ENCODE assay signal across 24 mouse cellular contexts in the genomic region with DNA sequence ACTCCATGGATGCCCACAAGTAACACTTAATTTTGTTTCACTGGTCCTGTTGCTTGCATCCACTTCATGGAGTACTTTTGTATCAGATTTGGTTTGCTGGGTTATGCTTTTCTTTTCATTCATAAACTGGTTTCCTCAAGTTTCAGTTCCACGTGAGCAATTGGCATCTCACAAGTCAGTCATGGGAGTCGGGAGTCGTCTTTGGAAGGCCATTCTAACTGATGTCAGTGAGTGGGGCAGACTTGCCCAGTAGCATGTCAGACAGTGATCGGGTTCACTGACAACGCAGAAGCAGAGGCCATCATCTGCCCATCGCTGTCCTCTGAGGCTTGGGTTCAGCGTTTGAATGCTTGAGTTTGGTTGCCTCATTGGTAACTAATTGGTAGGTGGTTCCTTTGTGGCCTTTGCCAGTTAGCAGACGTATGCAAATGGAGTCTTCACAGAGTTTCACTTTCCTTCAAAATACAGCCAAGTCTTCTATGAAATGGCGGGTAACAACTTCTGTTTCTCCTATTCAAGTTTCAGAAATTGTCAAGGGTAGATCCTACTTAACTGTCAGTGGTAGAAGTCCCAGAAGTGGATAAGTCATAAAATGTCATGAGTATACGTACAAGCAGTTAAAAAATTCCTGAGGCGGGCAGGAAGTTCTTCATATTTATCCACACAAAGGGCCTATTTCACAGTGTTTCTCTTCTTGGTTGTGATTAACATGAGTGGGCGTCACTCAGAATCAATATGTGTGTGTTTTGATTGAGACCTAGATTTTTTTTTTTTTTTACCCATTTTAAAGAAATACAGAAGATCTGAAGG.
DNase-seq lines count a peak whose midpoint lies in the region; ATAC-seq and TF ChIP-seq lines count a peak whose summit lies in the region.
"Had no signal": no experiment of that assay in that cellular context is flagged by ENCODE, and none has a peak within 500 bp of the region (broad histone marks: within the 10 kb centered on the region; RNA-seq: fewer than 3 reads in every experiment).

No protein-coding gene starts in this region.

- TF ChIP-seq EP300 in lung, postnatal 0 days (IDR thresholded peaks at IDR 0.05) = no peak

- no peak overlapping the region for H3K9ac ChIP-seq in lung, postnatal 0 days (replicated peaks; ENCODE audit: low read depth)
- H3K9ac ChIP-seq: heart, embryonic 15.5 days; neural tube, embryonic 13.5 days had no signal

- H3K4me1 ChIP-seq in heart, embryonic 10.5 days = peaks cover 43% of the 10 kb centered on the region
- H3K4me1 ChIP-seq in lung, postnatal 0 days (ENCODE audit: insufficient read depth, low read depth, low read length) = peaks cover 2% of the 10 kb centered on the region; the same call in 1 of the 2 replicates
- H3K4me1 ChIP-seq in hindbrain, embryonic 10.5 days (replicated peaks) = peaks cover 24% of the 10 kb centered on the region

- no peak overlapping the region for H3K27ac ChIP-seq in heart, embryonic 10.5 days
- H3K27ac ChIP-seq in lung, postnatal 0 days (ENCODE audit: low read length) = no peak overlapping the region
- no peak overlapping the region for H3K27ac ChIP-seq in hindbrain, embryonic 10.5 days
- H3K27ac ChIP-seq: heart, embryonic 15.5 days; hindbrain, postnatal 0 days; midbrain, embryonic 10.5 days; neural tube, embryonic 13.5 days had no signal

- TF ChIP-seq CTCF in lung, postnatal 0 days (IDR thresholded peaks at IDR 0.05) = no peak

- H3K4me2 ChIP-seq in lung, postnatal 0 days (replicated peaks; ENCODE audit: low read depth, low read length) = no peak overlapping the region
- H3K4me2 ChIP-seq: heart, embryonic 15.5 days; neural tube, embryonic 13.5 days had no signal

- H3K27me3 ChIP-seq in heart, embryonic 10.5 days (ENCODE audit: insufficient read depth, poor library complexity, severe bottlenecking) = no peaks in the 10 kb centered on the region
- H3K27me3 ChIP-seq in splenic B cell, adult 2 months (ENCODE audit: control insufficient read depth, insufficient read depth, low read length, poor library complexity, severe bottlenecking) = no peaks in the 10 kb centered on the region
- H3K27me3 ChIP-seq in lung, postnatal 0 days (replicated peaks; ENCODE audit: insufficient read depth, low read length) = no peaks in the 10 kb centered on the region
- no peaks in the 10 kb centered on the region for H3K27me3 ChIP-seq in hindbrain, embryonic 10.5 days (ENCODE audit: insufficient read depth, poor library complexity, severe bottlenecking)
- H3K27me3 ChIP-seq: heart, embryonic 15.5 days; neural tube, embryonic 13.5 days had no signal

- ATAC-seq in lung, postnatal 0 days = no peak
- ATAC-seq: forebrain, embryonic 16.5 days; hindbrain, postnatal 0 days had no signal

- no peaks in the 10 kb centered on the region for H3K36me3 ChIP-seq in heart, embryonic 10.5 days
- H3K36me3 ChIP-seq in splenic B cell, adult 2 months (ENCODE audit: control insufficient read depth, insufficient read depth, low read length, poor library complexity, severe bottlenecking) = no peaks in the 10 kb centered on the region
- no peaks in the 10 kb centered on the region for H3K36me3 ChIP-seq in lung, postnatal 0 days (ENCODE audit: insufficient read depth, low read length)
- no peaks in the 10 kb centered on the region for H3K36me3 ChIP-seq in hindbrain, embryonic 10.5 days
- H3K36me3 ChIP-seq: G1E; heart, embryonic 15.5 days; midbrain, embryonic 10.5 days; neural tube, embryonic 13.5 days had no signal

- no peak overlapping the region for H3K4me3 ChIP-seq in heart, embryonic 10.5 days
- H3K4me3 ChIP-seq in lung, postnatal 0 days (ENCODE audit: low read depth, low read length) = no peak overlapping the region
- H3K4me3 ChIP-seq in hindbrain, embryonic 10.5 days = no peak overlapping the region
- H3K4me3 ChIP-seq: heart, embryonic 15.5 days; midbrain, embryonic 10.5 days; neural tube, embryonic 13.5 days had no signal

- peak; percentile 39 for DNase-seq in heart, embryonic 10.5 days (ENCODE audit: low spot score)
- no peak for DNase-seq in heart, adult 18-20 months
- DNase-seq in thymus, postnatal 0 days (ENCODE audit: low spot score) = peak; percentile 13
- DNase-seq in thymus, adult 18-20 months = no peak
- peak; percentile 88 for DNase-seq in induced T-regulatory cell, adult 2 months (ENCODE audit: low read depth)
- DNase-seq in splenic B cell, adult 2 months (ENCODE audit: low read depth, low spot score) = peak; percentile 80
- no peak for DNase-seq in lung, postnatal 0 days (ENCODE audit: low spot score)
- DNase-seq in hindbrain, embryonic 10.5 days (ENCODE audit: low spot score) = no peak
- DNase-seq: adrenal gland, postnatal 36 days; cerebellum, adult 9-11 months; heart, postnatal 4 days; kidney, adult 2 months; kidney, postnatal 14 days; left cerebral cortex, postnatal 4 days; liver; lung, adult 2 months; lung, postnatal 36 days; thymus, postnatal 36 days had no signal

- whole genome bisulfite sequencing in heart, embryonic 10.5 days = 85% methylated on average over 12 of the region's 12 CpGs
- 81% methylated on average over 12 of the region's 12 CpGs for WGBS in lung, postnatal 0 days
- WGBS in hindbrain, embryonic 10.5 days = 88% methylated on average over 12 of the region's 12 CpGs

- no peaks in the 10 kb centered on the region for H3K9me3 ChIP-seq in heart, embryonic 10.5 days
- H3K9me3 ChIP-seq in lung, postnatal 0 days (ENCODE audit: low read length) = no peaks in the 10 kb centered on the region
- H3K9me3 ChIP-seq in hindbrain, embryonic 10.5 days = no peaks in the 10 kb centered on the region
- H3K9me3 ChIP-seq: G1E; heart, embryonic 15.5 days; midbrain, embryonic 10.5 days; neural tube, embryonic 13.5 days had no signal

Comparison
In these comparisons a context has a peak if more than half of its experiments do, and no peak if none do; other contexts are left out.
1. DNase-seq: peak in heart, embryonic 10.5 days (single experiment), thymus, postnatal 0 days (single experiment), induced T-regulatory cell, adult 2 months (single experiment) and splenic B cell, adult 2 months (single experiment); none in heart, adult 18-20 months (0 of 2), thymus, adult 18-20 months (0 of 2), lung, postnatal 0 days (single experiment) and hindbrain, embryonic 10.5 days (single experiment).